Mouse (Mus musculus) adrenal gland, postnatal 36 days (tissue): ENCODE measurements around the gene Lman1l. TPM values are rescaled to one million over a fixed set of nuclear protein-coding genes. Genes with fewer than 3 reads are reported as not detected.
A peak's percentile ranks its signal among the peaks of the same experiment; 100 is the strongest.

Experiments
- DNase-seq, 2 experiments: peaks; one replicate each; pipeline ENCODE4 v3.0.0; 2021; ENCODE audit warnings: mixed read lengths in 1 of 2
- total RNA-seq, 2 experiments: library from RNA; stranded (reverse); gene quantifications; 2 replicates each; pipeline ENCODE4 v1.2.3; 2021

Gene Lman1l
- total RNA-seq, 2 experiments from 2014 or later = not detected

DNA sequence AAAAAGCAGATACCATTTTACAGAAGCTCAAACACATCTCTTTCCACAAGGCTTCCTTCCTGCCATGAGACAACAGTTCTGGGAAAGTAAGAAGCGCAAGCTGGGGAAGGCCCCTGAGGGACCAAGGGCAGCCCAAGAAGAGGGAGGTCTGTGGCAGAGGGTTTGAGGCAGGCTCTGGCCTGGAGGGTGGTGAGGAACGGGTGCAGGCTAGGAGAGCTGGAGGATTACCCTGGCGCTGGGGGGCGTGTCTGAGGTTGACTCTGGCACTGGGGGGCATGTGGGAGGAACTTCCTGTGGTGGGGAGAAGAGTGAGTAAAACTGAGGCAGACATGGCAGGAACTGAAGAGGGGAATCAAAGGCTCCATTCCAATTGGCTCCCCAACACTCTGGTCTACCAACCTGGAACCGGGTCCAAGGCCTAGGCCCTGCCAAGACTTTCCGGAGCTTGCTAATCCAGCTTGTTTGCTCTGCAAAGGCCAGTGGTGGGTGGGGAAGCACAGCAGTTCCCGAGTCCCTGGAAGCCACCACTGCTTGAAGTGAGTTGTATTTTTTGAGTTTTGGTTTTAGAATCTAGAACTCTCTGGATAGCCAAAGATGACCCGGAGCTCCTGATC is 2.9 kb downstream of the Lman1l start:
- no peak for DNase-seq

DNA sequence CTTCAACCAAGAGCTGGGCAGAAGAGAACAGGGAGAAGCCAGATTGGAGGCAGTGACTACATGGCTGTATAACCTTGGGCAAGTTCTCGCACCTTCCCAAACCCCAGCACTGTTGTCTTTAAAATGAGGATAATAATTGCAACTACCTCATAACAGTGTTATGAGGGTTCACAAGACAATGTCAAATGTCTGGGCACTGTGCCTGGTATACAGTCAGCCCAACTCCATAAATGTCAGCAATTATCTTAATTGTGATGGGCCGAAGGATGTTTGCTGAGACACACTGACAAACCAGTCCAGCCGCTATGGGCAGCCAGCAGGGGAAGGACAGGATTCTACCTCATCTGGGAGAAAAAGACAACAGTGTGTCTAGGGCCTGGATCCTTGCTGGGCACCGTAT is 5.8 kb downstream of the Lman1l start:
- DNase-seq = peak; percentile 39 to 65

DNA sequence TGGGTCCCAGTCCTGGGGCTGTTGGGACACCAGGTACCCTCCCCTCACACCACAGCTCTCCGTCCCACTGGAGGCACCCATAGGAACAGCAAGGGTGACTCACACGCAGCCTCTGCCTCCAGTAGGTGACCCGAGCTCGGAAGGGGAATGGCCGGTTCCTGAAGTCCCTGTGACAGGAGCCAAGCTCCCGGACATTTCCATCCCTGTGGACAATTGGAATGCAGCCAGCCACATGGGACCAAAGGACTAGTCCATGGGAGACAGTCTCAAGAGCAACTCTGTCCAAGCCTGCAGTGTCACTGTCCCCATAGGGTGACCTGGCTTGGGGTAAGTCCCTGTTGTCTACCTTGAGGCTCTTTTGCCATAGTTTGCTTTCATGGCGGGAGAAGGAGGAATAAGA is 6.6 kb downstream of the Lman1l start:
- peak in 1 of 2 experiments; percentile 28 for DNase-seq

GRCm38 (mm10) chr9:57612587-57612986 is 8.0 kb downstream of the Lman1l start:
- DNase-seq = no peak

GRCm38 (mm10) chr9:57610359-57610826 is 10.2 kb downstream of the Lman1l start:
- DNase-seq = no peak

DNA sequence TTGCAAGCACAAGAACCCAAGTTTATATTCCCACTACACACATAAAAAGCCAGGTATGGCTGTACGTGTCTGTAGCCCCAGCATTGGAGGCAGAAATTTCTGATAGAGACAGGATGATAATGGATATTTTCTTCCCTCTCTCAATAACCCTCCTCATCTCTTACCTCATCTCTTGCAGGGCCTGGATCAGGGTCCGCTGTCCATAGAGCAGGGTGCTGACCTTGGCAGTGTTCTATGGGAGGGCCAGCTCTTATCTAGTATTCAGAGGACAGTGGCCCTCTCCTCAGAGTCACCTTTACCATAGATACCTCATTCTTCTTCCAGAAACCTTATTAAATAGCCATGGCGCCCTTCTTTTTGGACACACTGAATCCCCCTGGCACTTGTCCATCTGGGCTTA is 10.8 kb downstream of the Lman1l start:
- DNase-seq = no peak

- DNase-seq = peak; percentile 44 to 61
Measured at GRCm38 (mm10) chr9:57606139-57606851, 14.3 kb downstream of the Lman1l start, which contains the start of gene Cplx3. Gene Cplx3 (minus strand): TSS chr9:57606281.

- DNase-seq = no peak
Measured at GRCm38 (mm10) chr9:57605503-57605902, 15.1 kb downstream of the Lman1l start.

DNA sequence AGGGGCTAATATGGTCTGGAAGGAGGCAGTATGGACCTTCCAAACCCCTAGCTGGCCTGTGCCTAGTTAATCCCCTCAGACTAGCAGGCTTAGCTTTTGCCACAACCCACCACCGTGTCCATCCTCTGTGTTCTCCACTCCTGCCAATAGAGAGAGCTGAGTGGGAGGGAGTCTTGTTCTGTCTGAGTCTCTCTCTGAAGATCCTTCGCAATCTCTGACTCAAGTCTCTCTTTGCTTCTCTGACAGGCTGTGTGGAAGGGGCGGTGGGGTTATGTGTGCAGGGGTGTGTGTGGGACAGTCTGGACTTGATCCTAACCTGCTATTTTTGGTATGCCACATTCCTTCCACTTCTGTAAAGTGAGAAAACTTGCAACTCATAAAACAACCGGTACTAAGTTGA is 15.7 kb downstream of the Lman1l start:
- DNase-seq = no peak

DNA sequence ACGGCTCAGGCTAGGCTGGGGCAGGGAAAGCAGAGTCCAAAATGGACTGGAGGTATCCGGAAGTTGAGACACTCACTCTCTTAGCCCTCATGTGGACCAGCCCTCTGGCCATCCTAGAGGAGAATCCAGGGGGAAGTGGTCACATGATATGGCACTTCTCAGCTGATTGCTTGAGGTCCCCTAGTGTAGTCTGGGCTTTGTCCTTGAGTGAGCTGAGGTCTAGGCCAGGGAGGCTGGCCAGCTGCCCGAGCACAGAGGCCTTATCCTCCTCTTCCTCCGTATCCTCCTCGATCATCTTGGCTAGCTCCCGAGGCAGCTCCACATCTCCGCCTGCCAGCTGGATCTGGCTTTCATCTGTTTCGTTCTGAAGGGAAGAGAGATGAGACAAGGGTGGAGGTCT is 18.5 kb downstream of the Lman1l start:
- peak in 1 of 2 experiments; percentile 24 for DNase-seq

DNA sequence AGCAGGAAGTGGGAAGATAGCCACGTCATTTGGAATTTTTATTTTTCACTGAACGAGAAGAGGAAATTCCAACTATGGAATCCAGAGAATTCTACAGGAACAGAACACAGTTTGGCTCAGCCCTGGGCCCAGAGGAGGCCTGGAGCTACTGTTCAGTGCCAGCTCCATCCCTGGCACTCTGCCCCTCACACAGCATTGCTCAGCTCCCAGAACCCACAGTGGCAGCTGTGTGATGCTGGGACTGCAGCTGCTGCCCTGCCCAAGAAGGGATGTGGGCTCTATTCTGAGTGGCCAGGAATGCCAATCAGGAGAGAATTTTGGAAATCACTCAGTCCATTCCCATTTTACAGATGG is 19.2 kb downstream of the Lman1l start:
- DNase-seq = no peak

GRCm38 (mm10) chr9:57600620-57601352 is 19.8 kb downstream of the Lman1l start:
- no peak for DNase-seq

DNA sequence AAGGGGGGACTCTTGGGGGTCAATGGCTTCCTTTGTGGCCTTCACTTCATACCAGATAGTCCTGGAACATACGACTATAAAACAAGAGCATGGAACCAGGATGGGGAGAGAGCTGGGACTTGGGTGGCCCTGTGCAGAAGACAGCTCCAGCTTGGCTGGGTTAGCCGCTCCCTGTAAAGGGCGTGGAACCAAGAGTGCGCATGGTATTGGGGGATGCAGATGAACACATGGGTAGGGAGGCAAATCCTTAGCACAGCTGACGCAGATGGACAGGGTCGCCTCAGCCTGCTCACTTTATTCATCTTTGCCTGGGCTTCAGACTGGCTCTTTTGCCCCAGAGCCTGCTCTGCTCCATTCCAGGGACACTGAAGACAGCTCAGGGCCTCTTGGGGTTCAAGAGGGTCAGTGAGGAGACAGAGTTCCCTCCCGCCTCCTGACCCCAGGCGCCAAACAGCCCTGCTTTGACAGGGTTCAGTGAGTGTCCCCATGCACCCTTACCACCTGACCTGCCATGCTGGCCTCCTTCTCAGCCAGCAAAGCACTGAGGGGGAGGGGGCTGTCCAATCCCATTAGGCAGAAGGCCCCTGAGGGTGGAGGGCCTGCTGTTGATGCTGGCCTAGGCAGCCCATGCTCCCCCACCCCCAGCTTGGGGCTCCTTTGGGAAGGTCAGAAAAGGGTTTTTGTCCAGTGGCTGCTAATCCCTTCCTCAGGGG is 21.6 kb downstream of the Lman1l start:
- DNase-seq = no peak

DNA sequence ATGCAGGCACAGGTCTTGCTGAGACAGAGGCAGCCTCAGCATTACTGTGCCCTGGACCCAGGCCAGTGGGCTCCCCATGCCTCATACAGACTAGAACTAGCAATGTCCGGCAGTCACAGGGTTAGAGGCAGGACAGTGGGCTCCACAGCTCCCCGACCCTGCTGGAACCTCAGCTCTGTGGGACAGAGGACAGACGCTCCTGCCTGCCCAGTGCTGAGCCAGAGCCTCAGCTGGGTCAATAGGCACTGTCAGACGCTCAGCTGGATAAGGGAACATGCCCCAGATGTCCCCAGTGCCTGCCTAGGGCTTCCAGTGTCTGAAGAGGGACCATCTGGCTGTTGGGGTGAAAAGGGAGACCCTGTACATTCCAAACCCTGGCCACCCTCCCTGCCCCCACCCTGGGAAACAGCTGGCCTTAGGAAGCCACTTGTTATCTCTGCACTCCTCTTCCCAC is 22.6 kb downstream of the Lman1l start:
- no peak for DNase-seq

- no peak for DNase-seq
Measured at GRCm38 (mm10) chr9:57597265-57597664, 23.3 kb downstream of the Lman1l start.

- no peak for DNase-seq
Measured at GRCm38 (mm10) chr9:57594174-57594509, 26.4 kb downstream of the Lman1l start.

DNA sequence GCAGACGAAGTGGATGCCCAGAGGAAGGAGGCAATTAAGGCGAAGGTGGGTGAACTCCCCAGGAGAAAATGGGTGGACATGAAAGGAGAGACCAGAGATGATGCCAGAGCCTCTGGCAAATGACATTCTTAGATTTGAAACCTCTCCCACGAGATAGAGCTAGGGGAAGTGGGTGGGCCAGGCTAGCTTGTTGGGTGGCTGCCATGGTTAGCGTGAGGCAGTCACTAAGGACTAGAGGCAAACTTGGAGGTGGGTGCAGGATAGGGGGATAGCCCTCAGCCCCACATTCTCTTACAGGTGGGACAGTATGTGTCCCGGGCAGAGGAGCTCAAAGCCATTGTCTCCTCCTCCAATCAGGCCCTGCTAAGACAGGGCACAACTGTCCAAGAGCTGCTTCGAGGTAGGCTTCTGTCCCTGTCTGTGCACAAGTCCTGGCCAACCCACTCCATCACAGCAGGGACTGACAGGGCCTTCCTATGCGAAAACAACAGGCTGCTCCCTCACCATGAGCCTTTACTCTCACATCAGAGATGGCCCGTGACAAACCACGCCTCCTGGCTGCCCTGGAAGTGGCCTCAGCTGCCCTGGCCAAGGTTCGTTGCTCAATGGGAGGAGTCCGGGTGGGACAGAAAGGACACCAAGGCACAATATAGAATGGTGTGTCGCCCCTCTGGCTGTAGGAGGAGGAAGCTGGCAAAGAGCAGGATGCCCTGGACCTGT is 27.0 kb downstream of the Lman1l start:
- no peak for DNase-seq

GRCm38 (mm10) chr9:57590726-57591125 is 29.8 kb downstream of the Lman1l start:
- DNase-seq = no peak

DNA sequence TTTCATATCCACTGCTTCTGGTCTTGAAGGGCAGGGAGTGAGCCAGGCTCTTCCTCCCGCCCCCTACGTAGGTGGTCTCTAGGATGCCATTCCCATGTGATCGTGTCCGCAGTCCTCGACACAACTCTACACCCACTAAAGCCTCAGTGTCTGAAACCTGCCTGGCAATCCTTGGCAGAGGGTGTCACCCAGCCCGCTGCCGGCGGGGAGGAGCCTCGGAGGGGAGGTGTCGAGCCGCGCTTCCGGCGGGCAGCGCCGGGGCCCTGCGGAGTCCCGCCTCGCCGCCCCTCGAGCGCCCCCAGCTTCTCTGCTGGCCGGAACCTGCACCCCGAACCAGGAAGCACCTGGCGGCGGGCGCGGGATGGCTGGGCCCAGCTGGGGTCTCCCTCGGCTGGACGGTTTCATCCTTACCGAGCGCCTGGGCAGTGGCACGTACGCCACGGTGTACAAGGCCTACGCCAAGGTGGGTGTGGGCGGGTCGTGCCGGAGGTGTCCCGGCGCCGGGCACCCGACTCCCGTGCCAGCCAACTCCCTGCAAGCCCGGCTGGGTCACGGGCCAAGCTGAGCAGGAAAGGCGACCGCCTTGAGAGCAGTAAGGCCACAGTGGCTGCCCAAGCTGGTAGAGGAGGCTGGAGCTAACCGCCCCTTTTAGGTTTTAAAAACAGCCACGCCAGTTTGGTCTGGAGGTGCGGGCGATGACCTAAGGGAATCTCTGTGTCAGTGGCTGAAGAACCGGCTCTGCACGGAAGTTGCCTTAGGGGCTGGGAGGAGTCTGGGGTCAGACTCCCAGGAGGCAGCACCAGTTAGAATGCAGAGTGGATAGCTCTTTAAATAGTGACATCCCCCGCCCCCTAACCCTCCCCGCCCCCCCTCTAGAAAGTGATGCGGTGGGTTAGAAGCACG is 31.1 kb downstream of the Lman1l start, which contains the start of gene Ulk3:
Gene Ulk3 (plus strand): TSS at position 229 of the 903 bp plus-strand sequence.
- DNase-seq = peak; percentile 91 to 92

DNA sequence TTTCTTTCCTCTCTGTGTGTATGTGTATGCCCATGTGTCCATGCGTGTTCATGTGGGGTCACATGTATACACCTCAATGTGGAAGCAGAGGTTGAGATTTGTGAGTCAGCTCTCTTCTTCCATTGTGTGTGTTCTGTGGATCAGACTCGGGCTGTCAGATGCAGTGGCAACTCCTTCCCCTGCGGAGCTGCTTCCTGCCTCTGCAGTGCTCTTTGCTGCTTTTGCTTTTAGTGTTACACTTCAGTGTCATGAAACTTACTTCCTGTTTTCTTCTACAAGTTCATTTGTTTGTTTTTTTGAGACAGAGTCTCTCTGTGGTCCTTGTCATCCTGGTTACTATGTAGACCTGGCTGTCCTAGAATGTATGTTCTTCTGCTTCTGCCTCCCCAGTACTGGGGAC is 35.6 kb downstream of the Lman1l start:
- no peak for DNase-seq
